Mouse (Mus musculus) small intestine, adult 2 months (tissue): ENCODE measurements around the gene Hnrnpul1.

Experiments used
- CTCF ChIP-seq: fragments of 200-500 bp; IDR thresholded peaks from 2 replicates; pipeline ENCODE4 v1.5.1; 2012; ENCODE audit warnings: low read depth, mild to moderate bottlenecking, control low read depth, inconsistent platforms, low read length, moderate library complexity, mixed read lengths; ENCODE audit not compliant: insufficient replicate concordance, insufficient read length; ENCODE audit errors: extremely low read depth
- POLR2A ChIP-seq: fragments of 200-500 bp; IDR thresholded peaks from 2 replicates; pipeline ENCODE4 v1.6.1; 2012; ENCODE audit warnings: low read depth, mild to moderate bottlenecking, control low read depth, inconsistent platforms, low read length, moderate library complexity

DNA sequence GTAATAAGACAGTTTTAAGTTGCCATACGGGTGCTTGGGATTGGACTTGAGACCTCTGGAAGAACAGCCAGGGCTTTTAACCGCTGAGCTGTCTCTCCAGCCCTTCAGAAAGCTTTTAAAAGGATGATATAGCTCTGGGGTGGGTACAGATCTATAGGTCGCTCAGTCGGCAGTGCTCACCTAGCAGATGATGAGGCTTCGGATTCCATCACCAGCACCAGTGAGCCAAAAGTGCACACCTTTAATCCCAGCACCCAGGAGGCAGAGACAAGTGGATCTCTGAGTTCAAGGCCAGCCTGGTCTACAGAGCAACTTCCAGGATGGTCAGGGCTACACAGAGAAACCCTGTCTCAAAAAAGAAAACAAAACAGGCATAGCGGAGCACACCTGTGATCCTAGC lies 46.5 kb upstream of the Hnrnpul1 start:
- TF ChIP-seq CTCF (no peak), POLR2A (no peak)
